Mouse (Mus musculus): ENCODE data around the gene Rhbdd1. TPM values are rescaled to one million over a fixed set of nuclear protein-coding genes. Genes with fewer than 3 reads are reported as not detected.

Gene Rhbdd1
- polyA plus RNA-seq (2015; fragmentation: Nextera tagmentation; extraction: Ambion mirVana) = 3.8 and 4.5 TPM in 2 replicates

DNA sequence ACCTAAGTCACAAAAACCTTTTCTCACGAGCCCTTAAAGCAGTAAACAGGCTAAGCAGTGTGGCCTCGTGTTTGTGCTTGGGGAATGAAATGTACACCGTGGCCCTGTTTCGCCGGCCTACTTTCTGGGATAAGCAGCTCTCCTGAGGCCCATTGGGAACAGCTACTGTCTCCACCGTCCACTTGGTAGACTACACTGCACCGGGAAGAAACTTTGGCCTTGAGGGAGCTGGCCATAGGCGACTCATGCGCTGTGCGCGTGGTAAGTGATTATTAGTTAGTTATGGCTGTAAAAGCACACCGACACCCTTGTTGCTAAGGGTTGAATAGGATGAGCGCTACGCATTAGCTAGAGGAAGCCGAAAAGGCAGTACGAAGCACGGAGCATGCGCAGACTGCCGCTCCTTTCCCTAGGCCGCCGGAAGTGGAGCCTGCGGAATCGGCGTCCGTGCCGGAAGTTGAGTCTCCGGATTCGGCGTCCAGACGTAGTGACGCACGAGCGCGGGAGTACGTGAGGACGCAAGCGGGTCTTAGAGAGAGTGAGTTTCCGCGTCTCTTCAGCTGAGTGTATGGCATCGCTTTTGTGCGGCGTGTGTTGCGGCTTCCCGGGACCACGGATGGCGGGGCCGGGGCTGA, at the start of gene Rhbdd1:
Rhbdd1 (plus strand) TSS at position 342 of the 635 bp plus-strand sequence.
- no peaks in the 10 kb centered on the region for H3K9me3 ChIP-seq (replicated peaks; ENCODE audit: control insufficient read depth, low read length, poor library complexity, severe bottlenecking)
- peak; percentile 99 for ATAC-seq
- H3K9ac ChIP-seq (ENCODE audit: low read depth, low read length) = peak within 1 kb of the TSS; percentile 96
- H3K27me3 ChIP-seq (ENCODE audit: control insufficient read depth, insufficient read depth, low read depth, low read length) = no peaks in the 10 kb centered on the region
- peak within 1 kb of the TSS; percentile 71 for H3K4me2 ChIP-seq (ENCODE audit: low read length)
- WGBS = 4% methylated on average over 47 of the region's 47 CpGs
- peak within 1 kb of the TSS; percentile 91 for H3K4me3 ChIP-seq (ENCODE audit: low read depth, low read length)
- H3K4me1 ChIP-seq (ENCODE audit: control insufficient read depth, insufficient read depth, low read length) = peaks cover 19% of the 10 kb centered on the region
- H3K36me3 ChIP-seq (ENCODE audit: control insufficient read depth, insufficient read depth, low read length) = no peaks in the 10 kb centered on the region
- H3K27ac ChIP-seq (ENCODE audit: low read length) = peak within 1 kb of the TSS; percentile 96

GRCm38 (mm10) chr1:82267547-82267946, 48.7 kb upstream of the Rhbdd1 start:
- no peak for ATAC-seq
- Histone ChIP-seq H3K4me2 (ENCODE audit: low read length) (no peak overlapping the region), H3K27me3 (ENCODE audit: control insufficient read depth, insufficient read depth, low read depth, low read length) (no peaks in the 10 kb centered on the region), H3K9me3 (replicated peaks; ENCODE audit: control insufficient read depth, low read length, poor library complexity, severe bottlenecking) (no peaks in the 10 kb centered on the region), H3K4me3 (ENCODE audit: low read depth, low read length) (no peak overlapping the region), H3K9ac (ENCODE audit: low read depth, low read length) (no peak overlapping the region), H3K27ac (ENCODE audit: low read length) (no peak overlapping the region), H3K36me3 (ENCODE audit: control insufficient read depth, insufficient read depth, low read length) (no peaks in the 10 kb centered on the region), H3K4me1 (ENCODE audit: control insufficient read depth, insufficient read depth, low read length) (no peaks in the 10 kb centered on the region)
- WGBS = 80% methylated on average over 4 of the region's 4 CpGs

DNA sequence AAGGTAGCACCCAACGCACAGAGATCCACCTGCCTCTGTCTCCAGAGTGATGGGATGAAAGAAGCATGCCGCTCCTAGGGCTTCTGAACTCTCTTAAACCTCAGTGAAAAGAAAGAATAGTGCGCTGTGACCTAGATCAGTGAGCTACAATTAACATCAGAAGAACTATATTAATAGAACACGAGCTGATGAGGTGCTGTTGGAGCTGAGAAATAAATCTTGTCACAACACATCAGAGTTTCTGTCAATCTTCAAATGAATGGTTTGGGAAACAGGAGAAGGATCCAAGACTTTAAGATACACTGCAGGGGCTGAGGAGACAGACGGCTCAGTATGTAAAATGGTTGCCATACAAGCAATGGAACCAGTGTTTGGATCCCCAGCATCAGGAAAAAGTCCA, 44.0 kb upstream of the Rhbdd1 start:
- H3K4me2 ChIP-seq (ENCODE audit: low read length) = no peak overlapping the region
- H3K27me3 ChIP-seq (ENCODE audit: control insufficient read depth, insufficient read depth, low read depth, low read length) = no peaks in the 10 kb centered on the region
- no peak overlapping the region for H3K9ac ChIP-seq (ENCODE audit: low read depth, low read length)
- no peak overlapping the region for H3K27ac ChIP-seq (ENCODE audit: low read length)
- 49% methylated on average over 5 of the region's 5 CpGs for WGBS
- H3K36me3 ChIP-seq (ENCODE audit: control insufficient read depth, insufficient read depth, low read length) = 0 out of 2 replicates have a peak, but pooled peaks cover 7% of the 10 kb centered on the region
- ATAC-seq = no peak
- H3K4me1 ChIP-seq (ENCODE audit: control insufficient read depth, insufficient read depth, low read length) = no peaks in the 10 kb centered on the region; the same call in none of the 2 replicates
- H3K9me3 ChIP-seq (replicated peaks; ENCODE audit: control insufficient read depth, low read length, poor library complexity, severe bottlenecking) = no peaks in the 10 kb centered on the region
- H3K4me3 ChIP-seq (ENCODE audit: low read depth, low read length) = no peak overlapping the region

DNA sequence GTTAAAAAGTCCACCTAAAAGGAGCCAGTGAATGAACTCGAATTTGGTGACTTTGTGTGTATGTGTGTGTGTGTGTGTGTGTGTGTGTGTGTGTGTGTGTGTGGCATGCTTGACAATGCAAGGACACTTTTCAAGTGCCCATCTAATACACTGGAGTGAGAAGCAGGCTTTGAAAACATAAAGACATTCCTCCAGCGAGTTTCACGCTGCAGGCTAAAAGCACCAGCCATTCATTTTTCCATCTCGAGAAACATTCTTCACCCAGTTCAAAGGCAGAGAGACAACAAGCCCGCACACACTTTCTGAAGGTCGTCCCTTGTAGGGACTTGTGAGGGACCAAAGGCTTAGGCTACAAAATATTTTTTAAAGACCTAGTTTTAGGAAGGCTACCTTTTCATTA, 42.7 kb upstream of the Rhbdd1 start:
- WGBS = 8% methylated on average over 6 of the region's 6 CpGs
- H3K4me3 ChIP-seq (ENCODE audit: low read depth, low read length) = no peak overlapping the region
- H3K36me3 ChIP-seq (ENCODE audit: control insufficient read depth, insufficient read depth, low read length) = 0 out of 2 replicates have a peak, but pooled peaks cover 7% of the 10 kb centered on the region
- H3K27me3 ChIP-seq (ENCODE audit: control insufficient read depth, insufficient read depth, low read depth, low read length) = no peaks in the 10 kb centered on the region
- no peak overlapping the region for H3K27ac ChIP-seq (ENCODE audit: low read length)
- no peaks in the 10 kb centered on the region; the same call in none of the 2 replicates for H3K4me1 ChIP-seq (ENCODE audit: control insufficient read depth, insufficient read depth, low read length)
- ATAC-seq = peak; percentile 46; the same call in 1 of the 2 replicates
- no peaks in the 10 kb centered on the region for H3K9me3 ChIP-seq (replicated peaks; ENCODE audit: control insufficient read depth, low read length, poor library complexity, severe bottlenecking)
- no peak overlapping the region for H3K9ac ChIP-seq (ENCODE audit: low read depth, low read length)
- no peak overlapping the region for H3K4me2 ChIP-seq (ENCODE audit: low read length)

- no peaks in the 10 kb centered on the region; the same call in none of the 2 replicates for H3K4me1 ChIP-seq (ENCODE audit: control insufficient read depth, insufficient read depth, low read length)
- no peak overlapping the region for H3K4me3 ChIP-seq (ENCODE audit: low read depth, low read length)
- H3K27ac ChIP-seq (ENCODE audit: low read length) = no peak overlapping the region
- ATAC-seq = no peak
- no peaks in the 10 kb centered on the region for H3K27me3 ChIP-seq (ENCODE audit: control insufficient read depth, insufficient read depth, low read depth, low read length)
- H3K36me3 ChIP-seq (ENCODE audit: control insufficient read depth, insufficient read depth, low read length) = 0 out of 2 replicates have a peak, but pooled peaks cover 7% of the 10 kb centered on the region
- no peak overlapping the region for H3K9ac ChIP-seq (ENCODE audit: low read depth, low read length)
- no peak overlapping the region for H3K4me2 ChIP-seq (ENCODE audit: low read length)
- 26% methylated on average over 1 of the region's 1 CpGs for WGBS
- no peaks in the 10 kb centered on the region for H3K9me3 ChIP-seq (replicated peaks; ENCODE audit: control insufficient read depth, low read length, poor library complexity, severe bottlenecking)
These were observed 41.9 kb upstream of the Rhbdd1 start for GRCm38 (mm10) chr1:82274361-82274760.

DNA sequence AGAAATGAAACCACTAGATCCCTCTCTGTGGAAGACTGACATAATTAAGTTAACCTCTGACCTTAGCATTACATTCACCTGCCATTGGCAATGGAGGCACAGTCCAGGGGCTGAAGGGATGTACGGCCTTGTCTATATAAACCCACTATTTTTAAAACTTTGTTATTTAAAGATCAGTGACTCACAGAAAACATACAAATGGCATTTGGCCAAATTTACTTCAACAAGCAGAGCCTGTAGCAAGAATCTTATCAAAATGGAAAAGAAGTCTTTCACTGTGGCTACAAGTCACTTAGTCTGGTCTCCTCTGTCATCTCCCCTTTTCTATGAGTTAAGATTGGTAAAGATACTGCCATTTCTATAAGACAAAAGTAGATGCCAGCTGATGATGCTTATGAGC, 36.5 kb upstream of the Rhbdd1 start:
- Histone ChIP-seq H3K9me3 (replicated peaks; ENCODE audit: control insufficient read depth, low read length, poor library complexity, severe bottlenecking) (no peaks in the 10 kb centered on the region), H3K36me3 (ENCODE audit: control insufficient read depth, insufficient read depth, low read length) (0 out of 2 replicates have a peak, but pooled peaks cover 7% of the 10 kb centered on the region), H3K27ac (ENCODE audit: low read length) (no peak overlapping the region), H3K9ac (ENCODE audit: low read depth, low read length) (no peak overlapping the region), H3K27me3 (ENCODE audit: control insufficient read depth, insufficient read depth, low read depth, low read length) (no peaks in the 10 kb centered on the region), H3K4me2 (ENCODE audit: low read length) (no peak overlapping the region), H3K4me3 (ENCODE audit: low read depth, low read length) (no peak overlapping the region), H3K4me1 (ENCODE audit: control insufficient read depth, insufficient read depth, low read length) (peaks cover 15% of the 10 kb centered on the region)
- ATAC-seq = no peak
- 85% methylated on average over 1 of the region's 1 CpGs for WGBS

GRCm38 (mm10) chr1:82281823-82282222, 34.4 kb upstream of the Rhbdd1 start:
- H3K27ac ChIP-seq (ENCODE audit: low read length) = no peak overlapping the region
- no peaks in the 10 kb centered on the region for H3K27me3 ChIP-seq (ENCODE audit: control insufficient read depth, insufficient read depth, low read depth, low read length)
- no peak overlapping the region for H3K9ac ChIP-seq (ENCODE audit: low read depth, low read length)
- no peak overlapping the region for H3K4me3 ChIP-seq (ENCODE audit: low read depth, low read length)
- 0 out of 2 replicates have a peak, but pooled peaks cover 4% of the 10 kb centered on the region for H3K36me3 ChIP-seq (ENCODE audit: control insufficient read depth, insufficient read depth, low read length)
- 91% methylated on average over 6 of the region's 6 CpGs for WGBS
- no peak for ATAC-seq
- H3K9me3 ChIP-seq (replicated peaks; ENCODE audit: control insufficient read depth, low read length, poor library complexity, severe bottlenecking) = no peaks in the 10 kb centered on the region
- peaks cover 28% of the 10 kb centered on the region for H3K4me1 ChIP-seq (ENCODE audit: control insufficient read depth, insufficient read depth, low read length)
- no peak overlapping the region for H3K4me2 ChIP-seq (ENCODE audit: low read length)

DNA sequence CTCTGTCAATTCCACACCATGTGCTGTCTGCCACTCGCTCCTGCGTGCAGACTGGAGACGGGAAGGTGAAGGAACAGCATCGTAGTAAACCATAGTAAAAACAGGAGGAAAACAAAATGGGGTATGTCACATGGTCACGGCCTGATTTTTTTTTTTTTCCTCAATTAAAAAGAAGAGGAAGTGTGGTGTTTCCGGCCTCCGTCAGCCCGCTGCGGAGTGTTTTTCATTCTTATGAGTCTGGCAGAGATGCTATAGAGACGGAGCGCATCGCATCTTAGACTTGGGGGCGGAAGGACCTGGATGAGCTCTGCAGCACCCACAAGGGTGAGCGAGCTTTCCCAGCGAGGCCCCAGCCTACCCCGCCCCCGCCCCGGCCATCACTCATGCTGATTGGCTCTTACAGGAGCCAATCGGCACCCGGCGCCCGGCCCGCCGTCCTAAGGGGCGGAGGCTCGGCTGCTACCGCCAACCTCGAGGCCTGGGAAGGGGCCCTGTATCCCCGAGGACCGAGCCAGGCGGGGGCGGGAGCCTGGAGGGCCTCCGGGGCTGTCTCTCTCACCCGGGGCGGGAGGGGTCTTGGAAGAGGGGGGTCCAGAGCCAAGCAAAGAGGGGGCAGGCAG, 33.1 kb upstream of the Rhbdd1 start:
- WGBS = 2% methylated on average over 31 of the region's 35 CpGs

DNA sequence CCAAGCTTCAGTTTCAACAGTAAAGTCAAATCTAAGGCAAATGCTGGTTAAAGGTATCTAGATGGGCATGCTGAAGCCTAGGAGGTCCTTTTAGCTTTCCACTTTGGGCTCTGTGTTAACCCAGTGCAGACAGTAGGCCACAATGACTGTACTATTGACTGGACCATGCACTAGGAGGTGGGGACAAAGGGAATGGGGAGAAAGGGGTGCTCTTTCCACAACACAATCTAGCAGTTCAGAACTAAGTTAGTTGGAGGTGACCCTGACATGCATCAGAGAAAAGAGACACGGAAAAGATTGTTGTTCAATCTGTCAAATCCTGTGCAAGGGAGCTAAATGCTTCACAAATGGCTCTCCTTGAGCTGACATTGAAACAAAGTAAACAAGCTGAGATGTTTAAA, 32.4 kb upstream of the Rhbdd1 start:
- peak overlapping the region; percentile 97 for H3K27ac ChIP-seq (ENCODE audit: low read length)
- WGBS = 0% methylated on average over 1 of the region's 1 CpGs
- H3K4me3 ChIP-seq (ENCODE audit: low read depth, low read length) = peak overlapping the region; percentile 56
- ATAC-seq = peak; percentile 37
- H3K9me3 ChIP-seq (replicated peaks; ENCODE audit: control insufficient read depth, low read length, poor library complexity, severe bottlenecking) = no peaks in the 10 kb centered on the region
- peak overlapping the region; percentile 83; the same call in 1 of the 2 replicates for H3K9ac ChIP-seq (ENCODE audit: low read depth, low read length)
- H3K4me2 ChIP-seq (ENCODE audit: low read length) = peak overlapping the region; percentile 76
- peaks cover 5% of the 10 kb centered on the region for H3K36me3 ChIP-seq (ENCODE audit: control insufficient read depth, insufficient read depth, low read length)
- H3K4me1 ChIP-seq (ENCODE audit: control insufficient read depth, insufficient read depth, low read length) = peaks cover 43% of the 10 kb centered on the region
- no peaks in the 10 kb centered on the region for H3K27me3 ChIP-seq (ENCODE audit: control insufficient read depth, insufficient read depth, low read depth, low read length)

More for the DNA sequence above, 33.1 kb upstream of the Rhbdd1 start:
- H3K9me3 ChIP-seq (replicated peaks; ENCODE audit: control insufficient read depth, low read length, poor library complexity, severe bottlenecking) = no peaks in the 10 kb centered on the region
- H3K4me3 ChIP-seq (ENCODE audit: low read depth, low read length) = peak overlapping the region; percentile 56
- peaks cover 4% of the 10 kb centered on the region for H3K36me3 ChIP-seq (ENCODE audit: control insufficient read depth, insufficient read depth, low read length)
- H3K4me2 ChIP-seq (ENCODE audit: low read length) = peak overlapping the region; percentile 76
- H3K4me1 ChIP-seq (ENCODE audit: control insufficient read depth, insufficient read depth, low read length) = peaks cover 40% of the 10 kb centered on the region
- ATAC-seq = peak; percentile 98
- no peaks in the 10 kb centered on the region for H3K27me3 ChIP-seq (ENCODE audit: control insufficient read depth, insufficient read depth, low read depth, low read length)
- H3K27ac ChIP-seq (ENCODE audit: low read length) = peak overlapping the region; percentile 97
- H3K9ac ChIP-seq (ENCODE audit: low read depth, low read length) = peak overlapping the region; percentile 83
